Mouse (Mus musculus) embryonic facial prominence, embryonic 10.5 days (tissue): ENCODE results near the gene Gpr137c. TPM values are rescaled to one million over a fixed set of nuclear protein-coding genes. Genes with fewer than 3 reads are reported as not detected.

Experiments
- DNase-seq: peaks from one replicate; pipeline ENCODE4 v3.0.0-alpha.2; 2017; ENCODE audit warnings: low spot score
- H3K27ac ChIP-seq: fragments of 300-500 bp; sonication (generic); replicated peaks from 2 replicates; pipeline ENCODE4 v1.5.1; 2016; ENCODE audit warnings: mild to moderate bottlenecking
- H3K27me3 ChIP-seq: fragments of 300-500 bp; sonication (generic); replicated peaks from 2 replicates; pipeline ENCODE4 v1.6.1; 2016; ENCODE audit warnings: low read depth, mild to moderate bottlenecking; ENCODE audit not compliant: poor library complexity, severe bottlenecking
- H3K36me3 ChIP-seq: fragments of 300-500 bp; sonication (generic); replicated peaks from 2 replicates; pipeline ENCODE4 v1.6.1; 2016; ENCODE audit warnings: mild to moderate bottlenecking, moderate library complexity
- H3K4me1 ChIP-seq: fragments of 300-500 bp; sonication (generic); 2 replicates; pipeline ENCODE4 v1.6.1; 2016
- H3K4me3 ChIP-seq: fragments of 300-500 bp; sonication (generic); 2 replicates; pipeline ENCODE4 v1.5.1; 2016; ENCODE audit warnings: mild to moderate bottlenecking, moderate library complexity
- H3K9me3 ChIP-seq: fragments of 300-500 bp; sonication (generic); 2 replicates; pipeline ENCODE4 v1.6.1; 2016; ENCODE audit warnings: mild to moderate bottlenecking
- WGBS: fragments of 180-500 bp; shearing (Covaris S2); methylation state at CpG from one replicate; pipeline ENCODE4 v1.1.7; 2016; 5-methylcytosine and 5-hydroxymethylcytosine counted together
- polyA plus RNA-seq: library from polyadenylated mRNA; unstranded; fragments of >200 nt; fragmentation: Nextera tagmentation; extraction: Ambion mirVana; gene quantifications from 2 replicates; pipeline ENCODE4 v1.2.1, GENCODE M21; 2016

Gene Gpr137c
- polyA plus RNA-seq, 1 experiment from 2014 or later: 3.6 TPM

- no peak overlapping the region for H3K4me3 ChIP-seq
- peaks cover 7% of the 10 kb centered on the region; the same call in 1 of the 2 replicates for H3K4me1 ChIP-seq
- H3K27me3 ChIP-seq: no peaks in the 10 kb centered on the region
- H3K27ac ChIP-seq: no peak overlapping the region
- no peaks in the 10 kb centered on the region for H3K9me3 ChIP-seq
- H3K36me3 ChIP-seq: no peaks in the 10 kb centered on the region
- DNase-seq: no peak
Measured at GRCm38 (mm10) chr14:45325471-45325870, 106.0 kb downstream of the Gpr137c start.

- WGBS: 88% methylated on average over 4 of the region's 4 CpGs
- peaks cover 22% of the 10 kb centered on the region for H3K36me3 ChIP-seq
- H3K4me3 ChIP-seq: no peak overlapping the region
- no peak for DNase-seq
- H3K27ac ChIP-seq: no peak overlapping the region
- H3K27me3 ChIP-seq: no peaks in the 10 kb centered on the region
- no peaks in the 10 kb centered on the region for H3K9me3 ChIP-seq
- peaks cover 15% of the 10 kb centered on the region for H3K4me1 ChIP-seq
Measured at GRCm38 (mm10) chr14:45328072-45328713, 108.7 kb downstream of the Gpr137c start.

GRCm38 (mm10) chr14:45329018-45329588, 109.6 kb downstream of the Gpr137c start:
- 13% methylated on average over 8 of the region's 8 CpGs for WGBS
- Histone ChIP-seq H3K27me3 (no peaks in the 10 kb centered on the region), H3K4me3 (peak overlapping the region; percentile 93), H3K9me3 (no peaks in the 10 kb centered on the region), H3K36me3 (peaks cover 31% of the 10 kb centered on the region), H3K27ac (peak overlapping the region; percentile 97), H3K4me1 (peaks cover 15% of the 10 kb centered on the region)
- DNase-seq: no peak

- WGBS: under 1% methylated on average over 44 of the region's 44 CpGs
- Histone ChIP-seq H3K4me1 (peaks cover 15% of the 10 kb centered on the region), H3K27me3 (no peaks in the 10 kb centered on the region), H3K36me3 (peaks cover 37% of the 10 kb centered on the region), H3K27ac (peak within 1 kb of the TSS; percentile 97), H3K4me3 (peak within 1 kb of the TSS; percentile 93), H3K9me3 (no peaks in the 10 kb centered on the region)
- peak; percentile 97 for DNase-seq
Measured at GRCm38 (mm10) chr14:45329589-45330181, 110.2 kb downstream of the Gpr137c start, which contains the start of gene Psmc6. Gene Psmc6, plus strand, starts transcription at chr14:45329788.

Other genes with a start within 250 kb of the Gpr137c start
- gene Ptger2, start 231.5 kb upstream of the Gpr137c start, polyA plus RNA-seq: 0.04 and 0.08 TPM in 2 replicates
- 15.3 TPM in 2 replicates for gene Txndc16, start 611 bp downstream of the Gpr137c start, polyA plus RNA-seq
- gene Ero1l, start 99.1 kb downstream of the Gpr137c start, polyA plus RNA-seq: 32.7 and 35.5 TPM in 2 replicates
- gene Psmc6, start 110.1 kb downstream of the Gpr137c start, polyA plus RNA-seq: 206 and 210 TPM in 2 replicates
- 41.3 and 49.3 TPM in 2 replicates for gene Styx, start 131.4 kb downstream of the Gpr137c start, polyA plus RNA-seq
- 54.6 and 57.0 TPM in 2 replicates for gene Gnpnat1, start 185.2 kb downstream of the Gpr137c start, polyA plus RNA-seq